Mouse (Mus musculus): ENCODE measurements around the gene Mllt10. TPM values are rescaled to one million over a fixed set of nuclear protein-coding genes. Genes with fewer than 3 reads are reported as not detected.
"Not testable (repeated sequence)": the region's sequence is repeated elsewhere in the genome, so short reads cannot be mapped to it uniquely, and the experiment has no call there.

Mllt10 gene
- total RNA-seq, 2 experiments from 2014 or later: 41.6 to 42.5 TPM

DNA sequence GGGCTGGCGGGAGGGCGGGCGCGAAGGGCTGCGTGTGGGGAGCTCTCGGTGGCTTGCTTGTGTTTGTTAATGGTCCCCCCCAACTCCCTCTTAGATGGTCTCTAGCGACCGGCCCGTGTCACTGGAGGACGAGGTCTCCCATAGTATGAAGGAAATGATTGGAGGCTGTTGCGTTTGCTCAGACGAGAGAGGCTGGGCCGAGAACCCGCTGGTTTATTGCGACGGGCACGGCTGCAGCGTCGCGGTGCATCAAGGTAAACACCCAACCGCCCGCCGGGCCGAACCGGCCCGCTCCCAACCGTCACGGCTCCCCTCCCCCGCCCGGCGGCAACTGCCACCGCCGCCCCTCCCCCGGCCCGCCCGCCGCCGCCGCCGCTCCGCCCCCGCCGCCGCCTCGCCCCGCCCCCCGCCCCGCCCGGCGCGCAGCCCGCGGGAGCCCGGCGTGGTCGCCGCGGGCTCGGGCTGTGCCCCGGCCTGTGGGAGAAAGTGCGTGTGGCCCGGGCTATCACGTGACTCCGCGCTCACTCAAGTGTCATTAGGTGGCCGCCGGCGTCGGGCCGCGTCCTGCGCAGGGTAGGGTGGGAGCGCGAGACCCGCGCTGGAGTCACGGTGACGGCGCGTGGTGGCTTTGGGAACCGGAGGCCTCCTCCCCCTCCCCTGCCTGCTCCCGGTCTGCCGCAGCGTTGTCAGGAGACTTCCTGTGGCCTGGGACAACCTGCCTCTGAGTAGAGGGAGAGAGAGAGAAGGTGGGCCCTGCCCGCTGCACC, 10.1 kb downstream of the Mllt10 start:
- intact Hi-C loops (cut with DNase I): loop anchor here (1.0 to 10.0 kb wide), 2 partner anchors 37 to 140 kb away; no protein-coding TSS in a partner anchor
- peak; percentile 82 to 87 for DNase-seq

DNA sequence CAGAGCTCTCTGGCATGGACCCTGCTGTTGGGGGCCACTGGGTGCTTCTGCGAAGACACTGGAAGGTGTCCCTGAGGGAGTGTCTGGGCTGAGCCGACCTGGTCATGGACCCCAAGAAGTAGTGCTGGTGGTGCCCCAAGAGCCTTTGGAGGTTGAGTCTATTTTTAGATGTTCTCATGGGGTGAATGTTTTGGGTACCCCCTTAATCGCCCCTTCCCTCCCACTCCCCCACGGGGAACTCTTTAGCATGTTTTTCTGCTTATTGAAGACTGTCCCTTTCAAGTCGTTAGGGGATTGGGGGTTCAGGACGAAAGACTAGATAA, 10.6 kb downstream of the Mllt10 start:
- intact Hi-C loops (cut with DNase I): loop anchor here (10.0 kb wide), 1 partner anchor 139 kb away; no protein-coding TSS in a partner anchor
- DNase-seq: no peak

DNA sequence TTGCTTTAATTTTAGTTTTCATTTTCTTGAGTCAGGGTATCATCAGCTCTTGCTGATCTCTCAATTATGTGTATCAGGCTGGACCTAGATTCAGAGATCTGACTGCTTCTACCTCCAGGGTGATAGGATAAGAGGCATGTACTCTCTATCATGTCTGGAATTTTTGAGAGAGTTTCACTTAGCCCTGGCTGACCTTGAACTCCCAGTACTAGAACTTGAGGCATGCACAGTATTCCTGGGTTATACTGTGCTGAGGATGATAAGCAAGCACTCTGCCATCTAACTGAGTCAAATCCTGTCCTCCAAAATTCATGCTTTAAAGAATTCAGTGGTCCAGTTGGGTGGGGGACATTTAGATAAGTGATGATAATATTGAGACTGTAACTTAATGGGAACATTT, 11.4 kb downstream of the Mllt10 start:
- intact Hi-C loops (cut with DNase I): loop anchor here (10.0 kb wide), 1 partner anchor 138 kb away; no protein-coding TSS in a partner anchor

DNA sequence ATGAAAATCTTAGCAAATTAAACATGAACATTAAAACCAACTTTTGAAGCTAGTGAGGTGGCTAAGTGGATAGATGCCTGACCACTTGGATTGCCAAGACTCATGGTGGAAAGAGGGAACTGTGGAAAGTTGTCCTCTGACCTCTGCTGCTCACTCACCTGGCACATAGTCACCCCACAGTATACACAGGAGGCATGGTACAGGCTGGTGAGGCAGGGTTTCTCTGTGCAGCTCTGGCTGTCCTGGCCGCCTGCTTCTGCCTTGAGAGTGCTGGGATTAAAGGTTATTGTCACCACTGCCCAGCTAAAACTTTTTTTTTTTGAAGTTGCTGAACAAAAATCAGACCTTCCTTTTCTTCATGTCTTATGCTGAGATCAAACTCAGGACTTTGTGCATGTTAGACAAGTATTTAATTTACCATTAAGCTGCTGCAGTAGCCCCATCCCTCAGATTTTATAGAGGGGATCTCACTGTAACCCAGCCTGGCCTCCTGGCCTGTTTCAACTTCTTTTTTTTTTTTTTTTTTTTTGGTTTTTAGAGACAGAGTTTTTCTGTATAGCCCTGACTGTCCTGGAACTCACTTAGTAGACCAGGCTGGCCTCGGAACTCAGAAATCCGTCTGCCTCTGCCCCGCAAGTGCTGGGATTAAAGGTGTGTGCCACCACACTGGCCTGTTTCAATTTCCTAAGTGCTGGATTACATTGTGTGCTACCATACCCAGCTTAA, 13.2 kb downstream of the Mllt10 start:
- DNase-seq: no peak
- intact Hi-C loops (cut with DNase I): loop anchor here (10.0 kb wide), 1 partner anchor 137 kb away; no protein-coding TSS in a partner anchor

More for the DNA sequence above, 11.4 kb downstream of the Mllt10 start:
- no peak for DNase-seq

DNA sequence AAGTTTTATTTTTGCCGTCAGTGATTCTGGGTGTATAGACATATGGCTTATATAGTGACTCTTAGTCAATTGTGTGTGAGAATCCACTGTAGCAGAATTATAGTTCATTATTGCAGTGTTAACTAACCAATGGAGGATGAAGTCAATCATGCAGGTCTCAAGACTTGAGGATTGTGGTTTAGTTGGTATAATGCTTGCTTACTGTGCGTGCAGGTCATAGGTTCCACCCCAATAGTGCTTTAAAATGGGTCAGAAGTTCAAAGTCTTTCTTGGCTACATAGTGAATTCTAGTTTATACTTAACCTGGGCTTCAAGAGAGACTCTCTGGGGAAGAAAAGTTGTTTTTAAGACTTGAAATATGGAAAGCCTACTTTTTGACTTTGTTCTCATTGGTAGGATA, 16.9 kb downstream of the Mllt10 start:
- intact Hi-C loops (cut with DNase I): no loop called here
- no peak for DNase-seq

DNA sequence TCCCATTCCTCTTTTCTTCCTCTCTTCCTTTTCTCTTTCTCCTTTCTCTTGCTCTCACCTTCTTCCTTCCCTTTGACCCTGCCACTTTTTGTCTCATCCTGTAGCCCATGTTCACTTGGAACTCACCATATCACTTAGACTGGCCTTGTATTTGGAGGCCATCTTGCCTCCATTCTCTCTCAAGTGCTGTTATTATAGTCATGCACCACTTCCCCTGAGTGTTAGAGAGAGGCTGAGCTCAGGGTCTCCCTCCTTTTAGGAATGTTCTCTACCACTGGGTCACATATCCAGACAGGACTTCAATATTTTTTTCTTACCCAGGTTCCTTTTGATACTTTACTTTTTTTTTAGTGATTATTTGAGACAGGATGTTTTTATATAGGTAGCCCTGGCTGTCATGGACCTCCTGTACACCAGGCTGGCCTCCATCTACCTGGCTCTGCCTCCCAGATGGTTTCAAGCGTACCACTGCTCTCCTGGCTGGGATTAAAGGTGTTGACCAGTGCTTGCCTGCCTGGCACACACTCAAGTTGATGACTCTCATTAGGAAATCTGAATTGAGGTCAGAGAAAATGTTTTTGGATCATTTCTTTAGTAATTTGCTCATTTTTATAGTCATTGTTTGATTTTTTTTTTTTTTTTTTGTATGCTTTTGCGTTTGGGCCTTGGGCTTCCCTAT, 25.3 kb downstream of the Mllt10 start:
- no peak for DNase-seq
- intact Hi-C loops (cut with DNase I): no loop called here

DNA sequence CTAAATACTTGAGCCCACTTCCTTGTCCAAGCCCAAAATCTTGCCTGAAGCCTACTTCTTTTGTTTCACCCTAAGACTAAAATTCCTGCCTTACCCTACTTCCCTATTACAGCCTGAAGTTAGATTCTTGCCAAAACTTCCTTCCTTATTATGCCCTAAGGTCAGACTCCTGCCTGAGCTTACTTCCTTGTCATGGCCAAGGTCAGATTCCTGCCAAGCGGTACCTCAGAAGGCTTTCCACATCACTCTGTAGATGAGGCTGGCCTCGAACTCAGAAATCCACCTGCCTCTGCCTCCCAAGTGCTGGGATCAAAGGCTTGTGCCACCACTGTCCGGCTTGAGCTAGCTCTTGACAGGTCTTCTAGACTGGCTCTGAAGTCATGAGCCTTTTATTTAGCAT, 32.7 kb downstream of the Mllt10 start:
- intact Hi-C loops (cut with DNase I); DNase-seq: not testable (repeated sequence)

DNA sequence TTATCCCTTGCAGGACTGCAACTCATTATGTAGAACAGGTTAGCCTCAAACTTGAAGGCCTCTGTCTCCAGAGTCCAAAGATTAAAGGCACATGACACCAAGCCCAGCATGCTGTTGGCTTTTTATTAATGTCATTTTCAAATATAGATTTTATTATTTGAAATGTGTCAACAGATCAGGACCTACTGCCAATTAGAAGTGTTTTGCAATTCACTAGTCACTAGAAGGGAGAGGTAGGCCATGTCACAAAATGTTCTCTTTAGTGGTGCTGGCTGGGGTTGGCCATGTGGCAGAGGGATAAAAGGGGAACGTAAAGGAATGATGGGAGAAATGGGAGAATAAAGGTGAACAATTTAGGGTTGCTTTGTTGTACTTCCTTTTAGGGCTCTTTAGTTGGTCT, 38.8 kb downstream of the Mllt10 start:
- DNase-seq: no peak
- intact Hi-C loops (cut with DNase I): no loop called here

DNA sequence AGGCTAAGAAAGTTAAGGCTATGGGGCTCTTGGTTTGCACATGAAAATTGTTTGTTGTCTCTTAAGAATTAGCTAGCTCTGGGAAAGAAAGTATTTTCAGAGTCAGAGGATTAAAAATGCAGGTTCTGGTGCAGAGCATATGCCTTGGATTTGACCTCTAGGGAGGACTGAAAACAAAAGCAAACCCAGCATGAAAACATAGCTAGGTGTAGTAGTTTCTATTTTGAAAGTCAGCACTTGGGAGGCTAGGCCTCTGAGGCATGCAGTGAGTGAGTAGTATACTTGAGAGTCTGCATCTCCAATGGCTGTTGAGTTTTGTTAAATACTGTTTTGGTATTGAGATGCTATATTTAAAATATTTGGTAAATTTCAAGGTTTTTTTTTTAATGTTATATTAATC, 39.3 kb downstream of the Mllt10 start:
- intact Hi-C loops (cut with DNase I): no loop called here
- no peak for DNase-seq

DNA sequence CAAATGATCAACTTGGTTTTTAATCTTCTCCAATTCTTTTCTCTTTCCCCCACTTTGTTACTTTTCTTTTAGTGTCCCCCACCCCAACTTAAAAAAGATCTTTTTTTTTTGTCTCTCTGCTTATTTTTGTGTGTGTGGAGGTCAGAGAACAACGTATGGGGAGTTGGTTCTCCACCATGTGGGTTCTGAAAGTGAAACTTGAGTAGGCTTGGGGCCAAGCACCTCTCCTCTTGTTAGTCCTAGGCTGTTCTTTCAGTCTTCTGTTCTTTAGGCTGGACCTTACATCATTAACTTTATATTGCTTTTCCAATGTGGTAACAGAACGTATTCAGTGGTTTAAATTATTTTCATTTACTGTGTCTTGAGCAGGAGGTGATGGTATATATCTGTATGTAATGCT, 40.8 kb downstream of the Mllt10 start:
- no peak for DNase-seq
- intact Hi-C loops (cut with DNase I): no loop called here

DNA sequence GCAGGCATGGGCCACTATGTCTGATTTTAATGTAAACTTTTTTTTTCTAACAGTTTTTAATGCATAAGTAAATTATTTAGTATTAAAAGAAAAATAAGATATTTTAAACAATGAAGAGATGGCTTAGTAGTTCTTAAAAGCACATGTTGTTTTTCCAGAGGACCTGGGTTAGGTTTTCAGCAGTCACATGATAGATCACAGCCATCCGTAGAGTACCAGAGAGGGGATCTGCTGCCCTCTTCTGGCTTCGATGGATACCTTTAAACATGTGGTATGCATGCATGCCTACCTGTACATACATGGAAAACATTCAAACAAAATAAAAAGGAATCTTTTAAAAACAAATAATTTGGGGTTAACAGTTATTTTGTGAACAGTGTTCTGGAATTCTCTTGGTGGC, 45.9 kb downstream of the Mllt10 start:
- DNase-seq: no peak
- intact Hi-C loops (cut with DNase I): no loop called here

DNA sequence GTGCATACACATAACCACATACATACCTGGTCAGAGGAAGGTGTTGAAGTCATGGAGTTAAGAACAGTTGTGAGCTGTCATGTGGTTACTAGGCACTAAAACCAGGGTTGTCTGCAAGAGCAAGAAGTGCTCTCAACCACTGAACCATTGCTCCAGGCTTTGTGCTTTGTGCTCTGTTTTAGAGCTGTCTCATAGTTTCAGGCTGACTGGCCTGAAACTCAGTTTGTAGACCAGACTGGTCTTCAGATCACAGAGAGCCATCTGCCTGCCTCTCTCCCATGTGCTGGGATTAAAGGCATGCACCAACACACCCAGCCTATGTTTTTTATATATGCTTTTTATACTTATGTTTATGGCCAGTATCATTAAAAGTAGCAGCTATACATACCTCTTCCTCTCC, 52.5 kb downstream of the Mllt10 start:
- intact Hi-C loops (cut with DNase I): no loop called here
- DNase-seq: no peak

DNA sequence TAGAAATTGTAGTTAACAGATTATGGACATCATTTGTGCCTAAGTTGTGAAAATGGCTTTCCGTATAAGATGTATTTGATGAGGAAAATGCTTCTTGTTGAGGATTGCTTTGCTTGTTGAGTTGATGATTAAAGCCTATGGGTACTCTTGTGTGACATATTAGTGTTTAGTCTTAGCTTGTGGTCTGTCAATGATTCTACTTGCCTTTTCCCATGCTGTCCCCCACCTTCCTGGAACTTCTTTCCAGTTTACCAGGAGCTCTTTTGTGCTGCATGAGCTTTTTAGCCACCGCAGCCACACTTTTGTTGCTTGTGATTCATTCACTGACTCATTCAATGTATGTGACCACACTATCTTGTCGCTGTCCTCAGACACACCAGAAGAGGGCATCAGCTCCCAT, 53.2 kb downstream of the Mllt10 start:
- intact Hi-C loops (cut with DNase I): no loop called here

DNA sequence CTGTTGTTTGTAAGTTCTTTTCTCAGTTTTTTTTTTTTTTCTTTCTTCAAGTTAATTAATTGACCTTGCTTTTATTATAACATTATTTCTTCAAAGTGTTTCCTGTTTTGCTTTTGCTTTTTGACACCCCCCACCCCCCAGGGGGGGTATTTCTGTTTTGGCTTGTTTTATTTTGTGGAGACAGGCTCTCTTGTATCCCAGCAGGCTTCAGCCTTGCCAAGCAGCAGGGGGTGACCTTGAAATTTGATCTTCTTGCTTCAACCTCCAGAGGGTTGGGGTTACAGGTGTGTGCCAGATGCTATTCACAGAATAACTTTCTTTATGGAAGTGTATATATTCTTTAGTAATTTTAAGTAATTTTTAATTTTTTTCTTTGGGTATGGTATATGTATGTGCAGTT, 56.4 kb downstream of the Mllt10 start:
- intact Hi-C loops (cut with DNase I): no loop called here
- DNase-seq: peak in 1 of 2 experiments; percentile 7

More for the DNA sequence above, 53.2 kb downstream of the Mllt10 start:
- DNase-seq: no peak

DNA sequence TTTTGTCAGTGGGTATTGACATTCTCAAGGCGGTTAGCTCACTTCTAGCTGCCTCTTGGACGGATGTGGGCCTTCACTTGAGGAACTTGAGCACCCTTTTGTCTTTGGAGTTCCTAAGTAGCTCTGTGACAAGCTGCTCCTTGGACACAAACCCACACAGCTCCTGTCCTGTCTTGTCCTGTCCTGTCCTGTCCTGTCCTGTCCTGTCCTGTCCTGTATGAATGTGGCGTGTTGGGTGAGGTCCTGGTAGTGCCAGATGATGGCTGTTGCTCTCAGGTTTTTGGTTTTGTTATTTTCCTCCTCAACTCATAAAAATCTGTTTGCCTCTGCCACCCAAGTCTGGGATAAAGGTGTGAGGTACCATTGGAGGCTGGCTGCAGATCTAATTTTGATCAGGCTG, 61.4 kb downstream of the Mllt10 start:
- intact Hi-C loops (cut with DNase I): no loop called here
- no peak for DNase-seq

DNA sequence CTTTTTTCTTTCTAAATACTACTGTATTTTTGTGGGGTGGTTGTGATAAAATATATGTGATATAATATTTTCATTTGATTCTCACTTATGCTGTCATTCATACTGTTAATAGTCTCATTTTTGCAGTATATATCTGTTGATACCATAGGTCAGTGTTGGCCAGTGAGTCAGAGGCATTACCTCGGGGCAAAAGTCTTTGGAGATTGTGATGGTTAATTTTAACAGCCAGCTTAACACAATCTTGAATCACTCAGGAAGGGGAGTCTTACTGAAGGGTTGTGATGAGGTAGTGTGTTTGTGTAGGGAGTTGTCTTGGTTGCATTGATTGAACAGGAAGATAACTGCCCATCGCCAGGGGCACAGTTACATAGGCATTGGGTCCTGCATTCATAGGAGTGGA, 83.1 kb downstream of the Mllt10 start:
- no peak for DNase-seq
- intact Hi-C loops (cut with DNase I): no loop called here

DNA sequence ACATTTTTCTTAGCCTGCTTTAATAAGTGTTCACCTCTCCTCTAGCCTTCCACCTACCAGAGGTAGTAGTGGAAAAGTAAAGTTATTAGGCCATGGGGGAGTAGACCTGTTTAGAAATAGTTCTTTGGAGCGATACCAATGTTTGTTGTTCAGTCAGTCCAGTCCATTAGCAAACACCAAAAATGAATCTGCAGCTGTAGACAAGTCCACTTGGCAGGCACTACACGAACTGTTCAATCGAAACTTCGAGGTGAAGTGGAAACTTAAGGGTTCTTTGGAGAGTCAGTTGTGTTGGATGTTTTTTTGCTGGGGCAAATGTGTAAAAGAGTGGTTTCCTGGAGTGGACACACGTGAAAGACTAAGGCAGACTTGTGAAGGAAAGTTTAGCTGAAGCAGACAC, 84.6 kb downstream of the Mllt10 start:
- no peak for DNase-seq

DNA sequence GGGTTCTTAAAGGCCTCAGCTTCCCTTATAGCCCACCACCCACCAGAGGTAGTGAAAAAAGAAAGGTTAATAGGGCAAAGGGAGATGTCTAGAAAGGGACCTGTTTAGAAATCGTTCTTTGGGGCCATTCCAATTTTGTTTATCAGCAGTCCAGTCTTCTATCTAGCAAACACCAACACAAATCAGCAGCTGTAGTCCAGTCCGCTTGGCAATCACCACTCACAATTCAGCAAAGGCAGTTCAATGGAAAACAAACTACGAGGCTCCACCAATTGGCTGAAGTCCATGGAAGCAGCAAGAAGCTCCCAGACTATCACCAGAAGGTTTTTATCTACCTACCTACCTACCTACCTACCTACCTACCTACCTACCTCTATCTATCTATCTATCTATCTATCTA, 101.1 kb downstream of the Mllt10 start:
- intact Hi-C loops (cut with DNase I): no loop called here
- DNase-seq: no peak

More for the DNA sequence above, 84.6 kb downstream of the Mllt10 start:
- intact Hi-C loops (cut with DNase I): no loop called here

DNA sequence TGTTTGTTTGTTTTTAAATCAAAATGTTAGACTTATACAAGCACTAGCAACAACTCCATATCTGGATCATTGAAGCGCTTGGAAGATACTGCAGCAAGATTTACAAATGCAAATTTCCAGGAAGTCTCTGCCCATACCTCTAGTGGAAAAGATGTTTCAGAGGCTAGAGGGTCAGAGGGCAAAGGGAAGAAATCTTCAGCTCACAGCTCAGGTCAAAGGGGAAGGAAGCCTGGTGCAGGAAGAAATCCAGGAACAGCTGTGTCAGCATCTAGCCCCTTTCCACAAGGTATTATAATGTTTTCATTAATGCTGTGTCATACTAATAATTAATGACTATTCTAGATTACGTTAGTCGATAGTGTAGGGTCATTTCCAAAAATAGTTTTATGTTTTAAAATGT, 104.4 kb downstream of the Mllt10 start:
- intact Hi-C loops (cut with DNase I): no loop called here
- no peak for DNase-seq

DNA sequence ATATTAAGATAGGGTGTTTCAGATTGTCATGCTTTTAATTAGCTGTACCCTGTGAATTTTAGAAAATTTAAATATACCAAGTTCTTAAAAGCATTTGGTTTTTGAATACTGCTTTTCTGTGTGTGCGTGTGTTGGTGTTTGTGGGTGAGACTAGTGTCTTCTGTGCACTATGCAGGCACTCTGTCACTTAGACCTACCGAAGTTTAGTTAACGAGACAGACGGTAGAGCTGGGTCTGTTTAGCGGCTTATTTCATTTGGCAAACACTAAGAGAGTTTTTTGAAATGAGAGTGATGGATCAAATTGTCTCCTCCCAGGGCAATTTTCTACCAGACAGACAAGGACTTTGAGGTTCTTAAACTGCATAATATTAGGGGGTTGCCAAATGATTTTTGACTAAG, 106.0 kb downstream of the Mllt10 start:
- intact Hi-C loops (cut with DNase I): no loop called here

DNA sequence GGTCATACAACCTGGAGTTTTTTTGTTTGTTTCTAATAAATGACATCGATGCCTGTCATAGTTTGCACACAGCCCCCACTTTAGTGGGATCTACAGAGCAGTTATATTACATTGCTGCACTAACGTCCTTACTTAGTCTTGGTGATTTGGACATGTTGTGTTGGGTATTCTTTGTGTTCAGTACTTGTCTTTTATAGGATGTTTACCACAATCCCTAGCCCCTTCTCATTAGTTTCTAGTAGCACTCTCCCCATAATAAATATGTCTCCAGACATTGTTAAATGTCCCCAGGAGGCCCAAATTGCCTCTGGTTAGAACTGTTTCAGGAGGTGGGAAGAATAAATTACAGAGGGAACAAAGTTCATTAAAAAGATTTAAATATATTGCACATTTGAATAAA, 110.5 kb downstream of the Mllt10 start:
- intact Hi-C loops (cut with DNase I): no loop called here
- DNase-seq: no peak

More for the DNA sequence above, 106.0 kb downstream of the Mllt10 start:
- DNase-seq: no peak

Data from heart, postnatal 14 days (tissue).